Mouse (Mus musculus): ENCODE data around the gene Lrrc10b.

- TF ChIP-seq EP300 (IDR thresholded peaks at IDR 0.05; ENCODE audit: low read depth) (no peak), CTCF (IDR thresholded peaks at IDR 0.05; ENCODE audit: low read depth) (no peak)
These were observed 7.2 kb upstream of the Lrrc10b start for GRCm38 (mm10) chr19:10464427-10464826.
